Mouse (Mus musculus) myocyte (in vitro differentiated cells): Measurements from ENCODE around the gene Ercc6l2.

Experiments
- CEBPB ChIP-seq: IDR thresholded peaks from 2 replicates; pipeline ENCODE4 v1.6.1; 2011; ENCODE audit warnings: mild to moderate bottlenecking, moderate library complexity; ENCODE audit not compliant: poor library complexity, insufficient read depth, severe bottlenecking
- E2F4 ChIP-seq: IDR thresholded peaks from one replicate; pipeline ENCODE4 v1.6.1; 2011; ENCODE audit warnings: mild to moderate bottlenecking, control low read depth, moderate library complexity; ENCODE audit not compliant: insufficient read depth
- MAX ChIP-seq: IDR thresholded peaks from one replicate; pipeline ENCODE4 v1.6.1; 2011; ENCODE audit warnings: low read depth, mild to moderate bottlenecking, control low read depth
- MYOD1 ChIP-seq, 3 experiments: IDR thresholded peaks; one replicate each; pipeline ENCODE4 v1.6.1; 2011; ENCODE audit warnings: control low read depth in 2 of 3, low read depth in 2 of 3, mild to moderate bottlenecking in 2 of 3, moderate library complexity in 1 of 3; ENCODE audit not compliant: insufficient read length in 2 of 3, control insufficient read depth in 1 of 3
- POLR2A ChIP-seq: IDR thresholded peaks from one replicate; pipeline ENCODE4 v1.6.1; 2011; ENCODE audit warnings: low read depth, mild to moderate bottlenecking, control low read depth, moderate library complexity; ENCODE audit not compliant: insufficient read length
- USF1 ChIP-seq: IDR thresholded peaks from one replicate; pipeline ENCODE4 v1.6.1; 2011; ENCODE audit warnings: low read depth, mild to moderate bottlenecking, control low read depth, moderate library complexity

- TF ChIP-seq POLR2A = no peak
- no peak for TF ChIP-seq MAX
- no peak for TF ChIP-seq USF1
- TF ChIP-seq MYOD1 (IDR thresholded peaks at IDR 0.05; ENCODE audit: control insufficient read depth in 1 of 3, insufficient read length in 2 of 3, low read depth in 2 of 3) = no peak
- no peak for TF ChIP-seq CEBPB
- TF ChIP-seq E2F4 = no peak
Observed at GRCm38 (mm10) chr13:63936369-63936768, 121.3 kb downstream of the Ercc6l2 start.
